Mouse (Mus musculus): Measurements from ENCODE around the gene Gm49325.

GRCm38 (mm10) chr10:77582285-77582618 is 23.7 kb upstream of the Gm49325 start:
- no peak for TF ChIP-seq CTCF (IDR thresholded peaks at IDR 0.05; ENCODE audit: control insufficient read depth, insufficient read depth, low read length)
- TF ChIP-seq POLR2A (IDR thresholded peaks at IDR 0.05; ENCODE audit: borderline replicate concordance, control insufficient read depth, low read depth, low read length): no peak

Measured in bone marrow, adult 2 months (tissue).